Mouse (Mus musculus) A20 (cell line): ENCODE data around the gene Glis3.

Experiments used
- DNase-seq: peaks from one replicate; pipeline ENCODE4 v3.0.0-alpha.2; 2011; ENCODE audit warnings: low read depth, low spot score

The Glis3 gene

DNA sequence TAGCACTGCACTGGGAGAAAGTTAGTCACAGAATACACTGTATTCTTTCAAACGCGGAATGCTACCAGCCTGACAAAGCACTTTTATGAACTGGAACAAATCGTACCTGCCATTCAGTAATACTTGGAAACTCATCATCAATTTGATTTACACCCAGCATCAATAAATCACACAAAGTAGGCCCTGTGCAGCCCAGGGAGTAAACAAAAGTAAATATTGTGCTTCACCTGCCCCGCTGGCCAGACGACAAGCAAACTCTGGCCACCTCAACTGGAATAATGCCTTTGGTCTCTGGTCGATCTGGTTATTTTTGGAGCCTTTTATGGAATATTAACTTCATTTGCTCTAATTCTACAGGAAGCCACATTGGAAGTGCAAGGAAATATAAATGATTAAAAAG is 23.0 kb downstream of the Glis3 start:
- no peak for DNase-seq

DNA sequence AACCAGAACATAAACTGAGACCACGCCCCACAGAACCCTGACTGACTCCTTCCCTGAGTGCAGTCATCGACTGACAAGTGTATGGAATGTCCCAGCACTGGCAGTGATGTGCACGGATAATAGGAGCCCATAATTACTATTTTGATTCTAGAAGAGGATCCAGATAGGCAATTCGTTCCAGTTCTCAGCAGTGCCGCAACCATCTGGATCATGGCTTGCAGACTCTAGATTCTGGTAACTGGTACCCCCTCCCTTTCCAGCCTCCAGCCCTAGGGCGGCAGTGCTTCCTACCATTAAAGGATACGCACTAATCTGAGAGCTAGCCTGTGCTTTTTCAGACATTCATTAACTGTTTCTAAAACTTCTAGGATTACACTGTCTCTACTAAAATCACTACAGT is 24.7 kb downstream of the Glis3 start:
- DNase-seq, result no peak

DNA sequence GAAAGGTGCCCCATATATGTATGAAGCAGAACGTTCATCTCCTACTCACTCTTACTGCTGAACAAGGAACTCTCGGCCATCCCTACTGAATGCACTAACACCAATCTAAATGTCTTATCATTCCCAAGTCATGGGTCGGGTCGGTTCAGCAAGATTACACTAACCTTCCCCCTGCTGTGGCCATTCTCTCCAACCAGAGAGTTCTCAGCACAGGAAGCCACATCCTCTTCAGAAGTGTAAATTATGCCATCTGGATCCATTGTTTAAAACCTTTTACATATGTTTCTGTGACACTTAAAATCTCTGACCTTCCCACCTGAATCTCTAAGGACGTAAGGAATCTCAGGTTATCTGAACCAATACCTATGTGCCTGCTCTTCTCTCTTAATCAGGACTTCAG is 29.0 kb downstream of the Glis3 start:
- no peak for DNase-seq

DNA sequence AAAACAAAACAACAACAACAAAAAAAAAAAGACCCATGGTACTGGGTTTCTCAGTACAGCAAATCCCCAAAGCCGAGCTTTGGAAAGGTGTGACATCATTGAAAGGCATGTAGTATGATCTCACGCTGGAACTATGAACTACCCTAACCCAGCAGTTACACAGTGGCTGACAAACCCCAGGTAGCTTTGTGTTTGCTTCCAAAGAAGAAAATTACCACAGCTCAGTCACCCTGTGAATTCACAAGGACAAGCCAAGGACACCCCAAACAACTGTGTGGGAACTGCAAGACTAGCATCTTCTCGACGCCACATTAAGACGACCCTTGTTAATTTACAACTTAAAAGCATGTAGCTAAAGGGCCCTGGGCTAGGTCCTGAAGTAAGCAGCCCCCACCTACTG is 30.4 kb downstream of the Glis3 start:
- no peak for DNase-seq

DNA sequence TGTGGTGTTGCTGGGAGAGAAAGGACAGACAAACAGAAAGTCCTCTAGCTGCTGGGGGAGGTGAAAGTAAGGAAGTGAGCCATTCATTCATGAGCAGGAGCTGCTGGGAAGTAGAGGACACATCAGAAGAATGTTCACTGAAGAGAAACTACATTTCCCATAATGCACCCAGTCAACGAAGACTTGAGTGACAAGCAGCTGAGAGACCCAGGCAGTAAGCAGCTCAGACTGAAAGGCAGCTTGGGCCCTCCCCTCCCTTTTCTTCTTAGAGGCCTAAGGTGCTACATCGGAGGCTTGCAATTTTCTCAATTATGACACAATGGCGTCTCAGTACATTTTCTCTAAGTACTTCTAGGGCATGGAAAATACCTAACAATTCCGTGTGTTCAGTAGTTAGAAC is 31.0 kb downstream of the Glis3 start:
- no peak for DNase-seq

DNA sequence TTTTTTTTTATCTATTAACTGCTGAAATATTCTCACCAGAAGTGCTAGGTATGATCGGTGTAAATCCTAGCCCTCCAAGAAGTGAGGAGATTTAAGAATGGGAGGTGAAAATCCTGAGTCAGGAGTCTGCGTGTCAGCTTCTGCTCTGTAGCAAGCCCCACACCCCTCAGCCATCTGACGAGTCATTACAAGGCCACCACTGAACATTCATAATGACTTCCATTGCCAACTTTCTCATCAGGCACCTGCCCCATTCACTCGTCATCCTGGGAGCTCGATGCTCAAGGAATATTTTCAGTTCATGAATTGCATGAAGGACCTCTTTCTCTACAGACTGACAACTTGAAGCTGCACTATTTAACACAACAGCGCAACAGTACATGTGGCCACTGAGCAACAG is 32.5 kb downstream of the Glis3 start:
- no peak for DNase-seq

DNA sequence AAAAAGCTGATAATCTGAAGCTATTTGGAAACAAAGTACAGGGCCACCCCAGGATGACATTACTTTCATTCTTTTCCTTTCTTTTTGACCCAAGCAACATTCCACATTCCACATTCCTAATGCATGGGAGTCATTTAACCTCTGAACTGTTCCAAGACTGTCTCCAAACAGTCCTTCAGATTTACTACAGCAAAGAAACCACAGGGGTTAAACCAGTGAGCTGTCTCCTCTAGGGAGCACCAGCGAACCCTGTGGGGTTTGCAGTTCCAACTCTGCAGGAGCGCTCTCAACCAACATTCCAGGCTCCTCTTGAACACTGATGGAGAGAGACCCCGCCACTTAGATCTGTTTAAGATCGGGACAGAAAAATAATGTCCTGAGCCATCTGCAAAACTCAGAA is 33.6 kb downstream of the Glis3 start:
- DNase-seq, result no peak

DNA sequence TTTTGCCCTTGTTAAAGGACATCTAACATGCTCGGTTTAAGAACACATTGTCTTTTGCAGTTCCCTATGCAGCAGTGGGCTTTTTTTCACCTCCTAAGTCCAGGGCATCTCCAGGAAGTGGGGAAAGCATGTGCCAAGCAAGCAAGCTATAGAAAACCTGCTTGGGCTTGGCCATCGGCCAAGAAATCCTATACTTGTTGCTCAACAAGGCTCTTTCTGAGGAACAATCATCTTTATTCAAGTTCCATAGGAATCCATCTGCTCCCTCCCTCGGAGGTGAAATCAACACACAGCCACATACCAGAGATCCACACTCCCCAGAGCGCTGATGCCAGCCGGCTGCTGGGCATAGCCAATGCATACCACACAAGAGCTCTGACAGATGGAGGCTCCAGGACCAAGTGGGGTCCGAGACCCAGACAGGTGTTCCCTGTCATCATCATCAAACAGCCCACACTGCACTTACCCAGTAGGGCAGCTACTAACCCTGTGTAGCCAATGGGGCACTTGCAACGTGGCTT is 39.0 kb downstream of the Glis3 start:
- no peak for DNase-seq

DNA sequence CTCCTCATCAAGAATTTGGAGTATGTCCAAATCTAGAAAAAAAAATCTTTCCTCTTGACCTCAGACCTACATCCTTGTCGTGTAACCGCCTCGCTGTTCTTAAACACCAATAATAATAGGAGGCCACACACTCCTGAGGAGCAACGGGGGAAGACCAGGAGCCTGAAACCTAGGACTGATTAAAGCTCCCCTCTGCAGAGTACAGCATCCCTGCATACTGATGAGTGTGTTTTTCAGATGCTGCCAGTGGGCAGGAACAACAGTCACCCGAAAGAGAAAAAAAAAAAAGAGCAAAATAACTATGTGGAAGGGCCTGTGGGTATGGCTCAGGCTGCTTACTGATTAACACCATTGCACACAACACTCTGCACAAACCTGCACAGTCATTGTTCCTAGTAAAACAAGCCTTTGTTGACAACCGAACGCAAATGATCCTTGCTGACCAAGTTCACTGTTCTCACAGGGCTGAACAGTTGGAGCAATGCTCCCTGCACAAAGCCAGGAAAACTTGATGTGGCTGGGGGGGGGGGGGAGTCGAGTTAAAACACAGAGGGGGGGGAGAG is 43.8 kb downstream of the Glis3 start:
- no peak for DNase-seq

DNA sequence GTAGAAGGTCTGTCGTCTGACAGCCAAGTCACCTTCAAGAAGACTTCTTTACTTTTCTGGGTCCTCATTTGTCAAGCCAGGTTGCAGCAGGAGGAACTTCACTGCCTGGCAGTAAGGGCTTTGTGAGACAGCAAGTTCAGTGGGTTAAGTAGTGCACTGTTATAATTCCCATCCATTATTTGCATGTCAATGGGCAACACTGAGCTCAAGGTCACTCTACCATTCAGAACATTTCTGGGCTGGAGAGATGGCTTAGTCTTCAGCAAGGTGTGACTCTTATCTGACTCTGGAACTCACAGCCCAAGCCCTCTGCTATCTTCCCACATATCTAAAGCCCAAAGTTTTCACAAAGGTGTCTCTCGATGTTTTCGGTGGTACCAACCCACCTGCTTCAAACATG is 44.9 kb downstream of the Glis3 start:
- no peak for DNase-seq

DNA sequence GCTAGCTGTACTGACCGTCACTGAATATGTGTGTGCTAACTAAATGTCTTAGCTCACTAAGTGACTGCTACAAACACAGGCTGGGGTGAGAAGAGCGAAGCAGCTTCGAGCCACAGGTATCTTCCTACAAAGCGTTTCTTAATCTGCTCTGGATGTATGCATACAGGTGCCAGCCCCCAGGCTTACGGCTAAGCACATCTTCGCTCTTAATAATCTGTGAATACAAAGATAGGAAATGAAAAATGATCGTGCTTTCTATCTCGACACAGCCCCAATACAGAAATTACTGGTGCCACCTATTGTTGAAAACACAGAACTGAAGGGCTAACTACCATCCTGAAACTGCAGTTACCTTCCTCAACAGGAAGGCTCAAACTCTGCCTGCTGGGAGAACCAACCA is 51.5 kb downstream of the Glis3 start:
- peak; percentile 34 for DNase-seq

DNA sequence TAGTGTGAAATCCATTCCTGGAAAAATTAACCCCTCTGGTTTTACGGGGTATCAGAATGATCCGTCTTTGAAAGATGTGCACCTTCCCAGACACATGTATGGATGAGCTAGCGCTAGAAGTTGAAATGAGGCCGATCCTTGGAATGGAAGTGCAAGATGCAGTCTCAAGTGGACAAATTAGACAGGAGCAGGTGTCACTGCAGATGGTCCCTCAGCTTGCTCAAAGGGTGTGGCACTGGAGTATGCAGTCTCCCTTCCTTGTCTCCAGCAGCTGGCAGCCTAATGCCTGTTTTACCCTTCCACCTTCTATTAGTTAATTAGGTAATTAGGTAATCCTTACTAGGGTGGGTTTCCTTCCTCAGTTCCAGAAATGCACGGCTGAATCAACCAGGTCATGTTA is 53.7 kb downstream of the Glis3 start:
- DNase-seq, result no peak

DNA sequence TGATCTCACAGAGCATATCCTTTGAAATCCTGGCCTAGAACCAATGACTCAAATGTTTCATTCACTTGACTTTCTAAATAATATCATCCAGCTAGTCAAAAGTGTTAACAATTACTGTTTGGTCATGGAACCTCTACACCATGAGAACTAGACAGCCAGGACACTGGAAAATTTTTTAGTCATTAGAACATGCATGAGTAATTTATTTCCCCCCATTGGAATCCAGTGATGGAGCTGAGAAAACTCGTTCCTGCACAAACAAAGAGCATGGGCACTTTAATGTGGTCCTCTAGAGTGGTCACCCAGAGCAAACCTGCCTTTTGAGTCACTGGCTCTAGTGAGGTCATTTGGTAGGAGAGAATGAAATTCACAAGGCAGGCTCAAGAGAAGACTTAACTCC is 55.3 kb downstream of the Glis3 start:
- DNase-seq, result no peak

DNA sequence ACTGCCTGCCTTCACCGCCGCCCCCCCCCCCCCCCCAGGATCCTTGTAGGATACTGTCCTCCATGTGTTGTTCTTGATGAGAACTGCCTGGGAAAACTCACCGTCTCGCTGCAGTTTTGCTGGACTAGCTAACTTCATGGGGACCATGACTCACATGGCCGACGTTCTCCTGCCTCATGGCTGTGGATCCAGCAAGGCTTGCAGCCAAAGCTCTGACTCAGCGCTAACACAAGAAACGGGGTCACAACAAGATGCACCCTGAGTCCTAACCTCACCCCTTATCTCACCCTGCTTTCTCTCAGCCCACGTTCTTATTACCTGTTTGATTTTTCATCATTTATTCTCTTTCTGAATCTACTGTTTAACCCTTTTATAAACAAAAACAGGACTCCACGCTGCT is 56.2 kb downstream of the Glis3 start:
- DNase-seq, result no peak

DNA sequence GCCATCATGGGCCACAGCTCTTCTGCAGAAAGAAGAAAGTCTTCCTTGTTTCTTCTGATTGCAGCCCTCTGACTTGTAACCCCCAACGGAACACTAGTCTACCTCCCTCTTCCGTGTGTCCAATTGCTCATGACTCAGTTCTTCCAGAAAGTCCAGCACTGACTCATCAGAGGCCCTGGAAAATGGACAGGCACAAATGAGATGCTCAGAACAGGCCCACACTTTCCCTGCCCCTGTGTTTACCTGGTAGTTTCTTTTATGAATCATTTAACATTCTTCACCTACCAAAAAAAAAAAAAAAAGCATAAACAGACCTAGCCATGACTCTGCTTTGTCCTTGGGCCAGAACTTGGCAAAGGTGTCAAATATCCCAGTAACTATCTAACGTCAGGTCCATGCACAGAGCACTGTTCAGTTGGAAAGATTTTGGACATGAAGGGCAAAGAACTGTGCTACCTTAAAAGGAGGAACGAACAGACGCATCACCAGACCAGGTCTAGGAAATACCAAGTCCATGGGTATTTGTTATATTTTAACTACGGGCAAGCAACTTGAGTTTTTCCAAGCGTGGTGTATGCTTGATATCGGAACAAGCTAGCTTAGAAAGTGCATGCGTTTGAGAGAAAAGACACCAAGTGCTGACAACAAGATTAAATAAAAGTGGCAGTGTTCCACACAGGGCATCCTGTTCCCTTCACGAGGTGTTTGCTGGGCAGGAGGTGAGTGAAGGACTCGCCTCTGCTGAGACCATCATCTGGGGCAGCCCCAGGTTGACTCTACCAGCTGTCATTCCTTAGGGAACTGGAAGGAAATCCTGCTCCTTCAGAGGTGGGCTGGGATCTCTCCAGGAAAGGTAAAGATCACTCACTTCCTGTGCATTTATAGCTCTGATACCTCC is 58.0 kb downstream of the Glis3 start:
- no peak for DNase-seq

DNA sequence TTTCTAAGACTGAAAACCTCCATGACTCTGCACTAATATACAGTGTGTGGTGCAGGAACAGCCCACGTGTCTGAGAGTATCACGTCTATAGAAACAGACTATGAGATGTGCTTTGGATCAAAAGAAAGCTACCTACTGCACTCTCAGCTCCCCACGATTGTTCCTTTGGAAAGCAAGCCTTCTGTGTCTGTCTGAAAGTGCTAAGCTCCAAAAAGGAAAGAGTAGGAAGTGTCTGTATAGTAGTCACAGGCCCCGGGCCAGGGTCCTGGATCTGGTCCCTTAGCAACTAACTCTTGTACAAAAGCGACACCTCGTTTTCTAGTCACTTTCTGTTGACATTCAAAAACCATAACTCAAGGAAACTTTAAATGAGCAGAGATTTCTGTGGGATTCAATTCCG is 62.1 kb downstream of the Glis3 start:
- no peak for DNase-seq

DNA sequence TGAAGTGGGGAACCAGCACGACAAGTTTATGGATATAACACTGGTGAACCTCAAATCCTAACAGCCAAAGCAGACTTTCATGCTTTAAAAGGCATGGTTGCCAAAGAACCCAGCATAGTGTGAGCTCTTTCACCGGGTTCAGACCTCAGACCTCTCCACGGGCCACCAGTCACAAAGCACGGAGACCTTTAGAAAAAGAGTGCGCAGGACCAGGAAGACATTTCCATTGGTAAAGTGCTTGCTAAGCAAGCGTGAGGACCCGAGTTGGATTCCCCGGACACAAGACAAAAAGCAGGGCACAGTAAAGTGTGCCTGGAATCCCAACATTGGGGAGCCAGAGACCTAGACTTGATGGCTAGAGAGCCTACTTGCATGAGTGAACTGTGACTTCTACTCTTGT is 62.7 kb downstream of the Glis3 start:
- no peak for DNase-seq

DNA sequence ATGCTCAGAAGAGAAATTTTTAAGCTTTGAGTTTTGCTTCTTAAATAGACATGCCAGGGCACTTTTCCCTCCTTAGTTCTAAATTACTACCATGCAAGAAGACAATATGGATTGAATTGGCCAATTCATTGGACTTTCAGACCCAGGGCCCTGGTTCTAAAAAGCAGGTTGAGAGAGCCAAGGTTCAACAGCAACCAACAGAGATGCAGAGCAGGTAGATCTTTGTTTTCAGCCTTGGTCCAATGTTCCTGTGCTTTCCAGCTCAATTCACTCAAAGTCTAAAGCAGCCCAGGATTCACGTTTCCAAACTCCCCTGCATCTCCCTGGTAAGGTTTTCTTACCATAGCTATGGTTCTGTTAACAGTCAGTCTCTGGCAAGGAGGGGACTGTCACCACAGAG is 63.4 kb downstream of the Glis3 start:
- no peak for DNase-seq

DNA sequence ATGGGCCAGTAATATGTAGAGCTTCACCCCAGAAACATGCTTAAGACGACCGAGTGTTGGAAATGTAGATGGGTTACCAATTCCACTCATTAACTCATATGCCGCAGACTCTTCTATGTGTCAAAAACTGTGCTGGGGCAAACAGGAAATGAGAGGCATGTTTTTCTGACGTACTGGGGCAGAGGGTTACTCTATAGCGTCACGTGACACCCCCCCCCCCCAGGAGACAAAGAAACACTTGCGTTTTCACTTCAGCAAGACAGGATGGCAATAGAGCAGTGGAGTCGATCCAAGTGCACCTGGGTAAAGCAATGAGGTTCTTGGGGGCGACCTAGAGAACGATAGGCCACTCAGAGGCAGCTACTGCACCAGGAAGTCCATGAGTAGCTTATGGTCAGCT is 67.6 kb downstream of the Glis3 start:
- no peak for DNase-seq

DNA sequence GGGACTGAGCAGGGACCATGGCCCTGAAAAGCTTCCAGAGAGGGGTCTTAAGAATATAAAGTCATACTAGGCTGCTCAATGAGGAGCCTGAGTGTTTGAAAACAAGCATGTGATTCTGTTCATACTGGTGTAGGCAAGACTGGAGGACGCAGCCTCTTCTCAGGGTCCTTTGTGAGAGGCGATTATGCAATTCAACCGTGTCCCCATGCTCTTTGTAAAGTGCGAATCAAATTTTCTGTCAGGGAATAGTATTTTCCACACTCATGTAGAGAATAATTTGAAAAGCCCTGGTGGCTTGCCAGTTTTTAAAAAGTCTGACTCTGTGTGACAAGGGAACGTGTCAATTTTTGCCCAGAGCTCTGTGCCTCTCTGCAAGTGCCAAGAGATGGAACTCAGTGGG is 71.1 kb downstream of the Glis3 start:
- DNase-seq, result no peak

DNA sequence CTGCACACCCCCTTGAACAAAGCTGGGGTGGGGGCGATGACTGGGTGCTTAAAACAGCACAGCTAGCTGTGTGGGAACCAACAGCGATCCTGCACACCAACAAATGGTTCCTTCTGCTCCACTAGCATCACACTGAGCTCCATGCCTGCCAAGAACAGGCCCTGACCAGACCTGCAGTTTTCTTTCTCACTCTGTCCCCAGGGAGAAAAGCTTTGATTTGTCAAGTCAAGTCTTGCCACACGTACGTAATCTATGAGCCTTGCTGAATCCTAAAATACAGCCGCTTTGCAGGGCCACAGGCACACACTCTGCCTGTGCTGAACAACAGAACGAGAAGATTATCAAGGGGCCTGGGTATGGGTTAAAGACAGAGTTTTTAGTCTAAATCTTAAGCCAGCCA is 71.6 kb downstream of the Glis3 start:
- DNase-seq, result no peak

DNA sequence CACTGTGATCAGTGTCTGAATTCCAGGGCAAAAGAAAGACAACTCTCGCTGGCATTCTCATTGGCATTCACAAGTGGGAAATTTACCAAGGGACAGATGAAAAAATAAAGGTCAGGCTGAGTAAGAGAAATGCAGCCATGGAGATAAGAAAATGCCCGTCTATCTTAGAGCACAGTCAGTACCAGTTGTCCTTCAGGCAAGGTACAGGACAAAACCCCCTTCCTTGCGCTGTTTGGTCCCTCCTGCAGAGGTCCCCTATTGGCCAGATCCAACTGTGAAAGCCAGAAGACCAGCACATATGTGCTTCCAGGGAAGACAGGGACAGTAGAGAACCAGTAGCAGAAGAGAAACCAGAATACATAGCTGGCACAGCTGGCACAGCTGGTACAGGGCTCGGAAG is 79.0 kb downstream of the Glis3 start:
- peak; percentile 6 for DNase-seq

DNA sequence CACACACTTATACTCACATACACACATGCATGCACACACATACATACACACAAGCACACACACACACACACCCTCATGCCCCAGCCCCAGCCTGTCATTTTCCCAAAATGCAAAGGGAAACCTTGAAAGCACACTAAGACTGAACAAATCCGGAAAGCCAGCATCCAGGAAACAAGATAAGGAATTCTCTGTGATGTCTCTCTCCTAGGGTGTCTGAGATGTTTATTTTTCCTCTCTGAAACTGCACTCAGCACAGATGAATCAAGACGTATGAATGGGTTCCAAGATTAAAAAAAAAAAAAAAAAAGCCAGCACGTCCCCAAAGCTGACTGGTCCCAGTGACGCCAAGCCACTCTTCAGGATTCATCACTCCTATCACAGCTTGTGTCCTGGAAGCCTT is 85.7 kb downstream of the Glis3 start:
- DNase-seq, result no peak
